17 mouse cellular contexts compared by ENCODE assay signal in genomic region chr8:94438659-94439058, GRCm38 (mm10). TPM values are rescaled to one million over a fixed set of nuclear protein-coding genes. Genes with fewer than 3 reads are reported as not detected.
A peak's percentile ranks its signal among the peaks of the same experiment; 100 is the strongest.
DNase-seq lines count a peak whose midpoint lies in the region; TF ChIP-seq lines count a peak whose summit lies in the region.
"Had no signal": no experiment of that assay in that cellular context is flagged by ENCODE, and none has a peak within 500 bp of the region (broad histone marks: within the 10 kb centered on the region; RNA-seq: fewer than 3 reads in every experiment).

No protein-coding gene starts in this region.

- H3ac ChIP-seq in myocyte (ENCODE audit: control insufficient read depth, insufficient read length) = no peak overlapping the region

- in situ Hi-C loops in CH12.LX (cut with MboI; ENCODE audit: low pct_ligation_motif_present, low pct_unique_long_range_greater_than_20kb, low sequenced_read_pairs) = no loop called here

- TF ChIP-seq RAD21 in CH12.LX (IDR thresholded peaks at IDR 0.05; ENCODE audit: low read depth, low read length) = no peak

- peak overlapping the region in 1 of 3 experiments; percentile 28 for H3K4me3 ChIP-seq in CH12.LX (replicated peaks in 1 of 3; ENCODE audit: low read depth in 2 of 3, low read length in 2 of 3, poor library complexity in 1 of 3)
- H3K4me3 ChIP-seq in myocyte = no peak overlapping the region

- TF ChIP-seq EP300 in CH12.LX (IDR thresholded peaks at IDR 0.05; ENCODE audit: low read length) = no peak

- H3K9me3 ChIP-seq in CH12.LX (replicated peaks; ENCODE audit: low read length) = no peaks in the 10 kb centered on the region
- H3K9me3 ChIP-seq: G1E had no signal

- peaks cover 0 to 15% of the 10 kb centered on the region in 2 experiments for H3K36me3 ChIP-seq in CH12.LX (replicated peaks in 1 of 2; ENCODE audit: control insufficient read depth in 1 of 2, insufficient read depth in 1 of 2, low read length in 1 of 2)
- H3K36me3 ChIP-seq in myocyte (ENCODE audit: control insufficient read depth, insufficient read depth) = no peaks in the 10 kb centered on the region
- H3K36me3 ChIP-seq: G1E had no signal

- H3K4me2 ChIP-seq in CH12.LX (ENCODE audit: insufficient read depth, low read depth, poor library complexity, severe bottlenecking) (peak overlapping the region; percentile 59), myocyte (ENCODE audit: low read depth) (no peak overlapping the region)

- peaks cover 77% of the 10 kb centered on the region for H3K79me2 ChIP-seq in CH12.LX (replicated peaks; ENCODE audit: control insufficient read depth, extremely low read depth, insufficient read depth, poor library complexity, severe bottlenecking)
- H3K79me2 ChIP-seq in myocyte (ENCODE audit: control insufficient read depth, insufficient read depth) = no peaks in the 10 kb centered on the region

- no peak for TF ChIP-seq POLR2A in CH12.LX (IDR thresholded peaks at IDR 0.05; ENCODE audit: low read depth, low read length)
- no peak for TF ChIP-seq POLR2A in myocyte (IDR thresholded peaks at IDR 0.05; ENCODE audit: insufficient read length, low read depth)

- DNase-seq in CH12.LX (ENCODE audit: extremely low read depth) = no peak
- DNase-seq in spleen, adult 18-20 months = no peak
- no peak for DNase-seq in adrenal gland, postnatal 14 days
- DNase-seq: adrenal gland, adult 2 months; adrenal gland, adult 8-10 months; adrenal gland, postnatal 10 days; adrenal gland, postnatal 25 days; adrenal gland, postnatal 36 days; B cell, adult 2 months; cerebellum, adult 11 months; cerebellum, adult 11-12 months; cerebellum, adult 18-20 months; cerebellum, adult 2 months; cerebellum, adult 8-10 months had no signal

- H3K4me1 ChIP-seq in CH12.LX (ENCODE audit: control insufficient read depth in 1 of 2, insufficient read depth in 2 of 2) = peaks cover 17 to 65% of the 10 kb centered on the region in 2 experiments

- dilution Hi-C loops in CH12.LX (cut with MboI; ENCODE audit: extremely low pct_ligation_motif_present, extremely low pct_unique_long_range_greater_than_20kb, low sequenced_read_pairs) = no loop called here

- H3K27me3 ChIP-seq in CH12.LX (replicated peaks) = no peaks in the 10 kb centered on the region
- peaks cover 29% of the 10 kb centered on the region for H3K27me3 ChIP-seq in myocyte (ENCODE audit: control insufficient read depth, insufficient read depth, insufficient read length)

- no peak for TF ChIP-seq CTCF in CH12.LX (conservative IDR thresholded peaks at IDR 0.05 in 1 of 2, IDR thresholded peaks at IDR 0.05 in 1 of 2; ENCODE audit: low read depth in 2 of 2, low read length in 2 of 2)

- H3K27ac ChIP-seq in CH12.LX (ENCODE audit: insufficient read depth, low read depth) = peak overlapping the region; percentile 24; the same call in 1 of the 2 replicates

- H3K9ac ChIP-seq in CH12.LX (ENCODE audit: insufficient read depth, low read depth) = peak overlapping the region; percentile 23

TF ChIP-seq in CH12.LX, 34 proteins besides CTCF, POLR2A, EP300 and RAD21:
- TF ChIP-seq MAZ (IDR thresholded peaks at IDR 0.05; ENCODE audit: low read depth, low read length) = no peak
- no peak for TF ChIP-seq SIN3A (IDR thresholded peaks at IDR 0.05; ENCODE audit: low read length)
- TF ChIP-seq HCFC1 (IDR thresholded peaks at IDR 0.05; ENCODE audit: low read depth, low read length) = no peak
- no peak for TF ChIP-seq MEF2A (IDR thresholded peaks at IDR 0.05; ENCODE audit: borderline replicate concordance, low read depth, low read length)
- no peak for TF ChIP-seq E2F4 (IDR thresholded peaks at IDR 0.05; ENCODE audit: insufficient replicate concordance, low read depth, low read length)
- no peak for TF ChIP-seq ETS1 (conservative IDR thresholded peaks at IDR 0.05; ENCODE audit: low read depth, low read length)
- TF ChIP-seq ELF1 (IDR thresholded peaks at IDR 0.05; ENCODE audit: low read depth, low read length) = no peak
- no peak for TF ChIP-seq TBP (conservative IDR thresholded peaks at IDR 0.05; ENCODE audit: low read depth, low read length)
- TF ChIP-seq ZC3H11A (IDR thresholded peaks at IDR 0.05; ENCODE audit: low read depth, low read length) = no peak
- no peak for TF ChIP-seq PAX5 (IDR thresholded peaks at IDR 0.05; ENCODE audit: low read length)
- no peak for TF ChIP-seq ZKSCAN1 (IDR thresholded peaks at IDR 0.05; ENCODE audit: borderline replicate concordance, low read depth, low read length)
- TF ChIP-seq BHLHE40 (IDR thresholded peaks at IDR 0.05; ENCODE audit: low read depth, low read length) = no peak
- no peak for TF ChIP-seq RCOR1 (conservative IDR thresholded peaks at IDR 0.05; ENCODE audit: low read depth, low read length)
- TF ChIP-seq MXI1 (IDR thresholded peaks at IDR 0.05; ENCODE audit: low read depth, low read length) = no peak
- TF ChIP-seq ZMIZ1 (IDR thresholded peaks at IDR 0.05; ENCODE audit: low read depth, low read length) = no peak
- TF ChIP-seq ZNF384 (IDR thresholded peaks at IDR 0.05; ENCODE audit: low read depth, low read length) = no peak
- TF ChIP-seq POLR2AphosphoS2 (IDR thresholded peaks at IDR 0.05; ENCODE audit: low read depth, low read length) = no peak
TF ChIP-seq in CH12.LX: peak in this region for 0.

TF ChIP-seq in myocyte, 11 proteins besides CTCF, POLR2A, EP300 and RAD21:
- peak in 1 of 3 experiments; percentile 54 for TF ChIP-seq MYOG (IDR thresholded peaks at IDR 0.05; ENCODE audit: control insufficient read depth in 1 of 3, insufficient read depth in 1 of 3, insufficient read length in 2 of 3, low read depth in 2 of 3)
- peak; percentile 6 for TF ChIP-seq TCF3 (IDR thresholded peaks at IDR 0.05; ENCODE audit: insufficient read length, low read depth)
- TF ChIP-seq TCF12 (IDR thresholded peaks at IDR 0.05; ENCODE audit: insufficient read depth, poor library complexity, severe bottlenecking) = no peak
- TF ChIP-seq MYOD1 (IDR thresholded peaks at IDR 0.05; ENCODE audit: control insufficient read depth in 1 of 3, insufficient read length in 2 of 3, low read depth in 2 of 3) = peak in 2 of 3 experiments; percentile 49 to 56

RNA-seq across cellular contexts. Expression of gene Nlrc5, which starts 4.5 kb away (rescaled TPM):
- 58.6 and 73.0 TPM in 2 replicates for total RNA-seq in CH12.LX (2012; rRNA removed)
- 58.1 and 60.2 TPM in 2 replicates for total RNA-seq in CH12.LX (2014; rRNA removed)
- polyA plus RNA-seq in CH12.LX (2012; ENCODE audit: insufficient read length, low read depth) = 72.5 and 75.2 TPM in 2 replicates
- polyA plus RNA-seq in myocyte (2012; fragmentation: generic; extraction: Trizol) = 0.40 TPM
- total RNA-seq in adrenal gland, postnatal 14 days (2021) = 2.0 and 9.7 TPM in 2 replicates
- total RNA-seq: MEL had no signal

RNA-seq across cellular contexts. Expression of gene Herpud1, which starts 52.4 kb away (rescaled TPM):
- total RNA-seq in CH12.LX (2012; rRNA removed) = 172 and 206 TPM in 2 replicates
- 243 and 257 TPM in 2 replicates for total RNA-seq in CH12.LX (2014; rRNA removed)
- polyA plus RNA-seq in CH12.LX (2012; ENCODE audit: insufficient read length, low read depth) = 116 and 124 TPM in 2 replicates
- polyA plus RNA-seq in myocyte (2012; fragmentation: generic; extraction: Trizol) = 292 TPM
- 112 and 114 TPM in 2 replicates for total RNA-seq in adrenal gland, postnatal 14 days (2021)
